Mouse (Mus musculus) thymus, adult 2 months (tissue): ENCODE data around the gene Ccdc38. TPM values are rescaled to one million over a fixed set of nuclear protein-coding genes. Genes with fewer than 3 reads are reported as not detected.
A peak's percentile ranks its signal among the peaks of the same experiment; 100 is the strongest.

Source experiments
- DNase-seq: peaks from one replicate; pipeline ENCODE4 v3.0.0; 2021
- H3K27ac ChIP-seq: fragments of 200-500 bp; 2 replicates; pipeline ENCODE4 v1.5.1; 2012; ENCODE audit warnings: low read length, control low read depth; ENCODE audit not compliant: control insufficient read depth, insufficient read depth
- H3K27me3 ChIP-seq: fragments of 200-500 bp; 2 replicates; pipeline ENCODE4 v1.6.1; 2012; ENCODE audit warnings: mild to moderate bottlenecking, low read length, moderate library complexity, mixed read lengths; ENCODE audit not compliant: control insufficient read depth, insufficient read depth
- H3K36me3 ChIP-seq: fragments of 200-500 bp; 2 replicates; pipeline ENCODE4 v1.6.1; 2012; ENCODE audit warnings: mild to moderate bottlenecking, low read length, moderate library complexity; ENCODE audit not compliant: control insufficient read depth, insufficient read depth
- H3K4me1 ChIP-seq: fragments of 200-500 bp; replicated peaks from 2 replicates; pipeline ENCODE4 v1.6.1; 2012; ENCODE audit warnings: low read length; ENCODE audit not compliant: control insufficient read depth, insufficient read depth
- H3K4me3 ChIP-seq: fragments of 200-500 bp; 2 replicates; pipeline ENCODE4 v1.5.1; 2012; ENCODE audit warnings: mild to moderate bottlenecking, low read length, control low read depth, moderate library complexity; ENCODE audit not compliant: control insufficient read depth, insufficient read depth
- CTCF ChIP-seq: fragments of 200-500 bp; IDR thresholded peaks from 2 replicates; pipeline ENCODE4 v1.5.1; 2012; ENCODE audit warnings: mild to moderate bottlenecking, control low read depth, low read length, moderate library complexity, borderline replicate concordance; ENCODE audit not compliant: control insufficient read depth, poor library complexity, insufficient read depth; ENCODE audit errors: extremely low read depth
- POLR2A ChIP-seq: fragments of 200-500 bp; IDR thresholded peaks from 2 replicates; pipeline ENCODE4 v1.6.1; 2012; ENCODE audit warnings: mild to moderate bottlenecking, low read length, control low read depth, moderate library complexity; ENCODE audit not compliant: control insufficient read depth, poor library complexity, insufficient read depth; ENCODE audit errors: extremely low read depth
- WGBS: fragments of 180-500 bp; shearing (Covaris S2); methylation state at CpG from one replicate; pipeline ENCODE4 v1.1.7; 2018; 5-methylcytosine and 5-hydroxymethylcytosine counted together
- polyA plus RNA-seq: library from polyadenylated mRNA; depleted of rRNA; stranded (reverse); fragments of >200 nt; gene quantifications from 2 replicates; pipeline ENCODE4 v1.2.3, GENCODE M21; 2012

Gene Ccdc38
- polyA plus RNA-seq, 1 experiment, result 0.03 TPM

DNA sequence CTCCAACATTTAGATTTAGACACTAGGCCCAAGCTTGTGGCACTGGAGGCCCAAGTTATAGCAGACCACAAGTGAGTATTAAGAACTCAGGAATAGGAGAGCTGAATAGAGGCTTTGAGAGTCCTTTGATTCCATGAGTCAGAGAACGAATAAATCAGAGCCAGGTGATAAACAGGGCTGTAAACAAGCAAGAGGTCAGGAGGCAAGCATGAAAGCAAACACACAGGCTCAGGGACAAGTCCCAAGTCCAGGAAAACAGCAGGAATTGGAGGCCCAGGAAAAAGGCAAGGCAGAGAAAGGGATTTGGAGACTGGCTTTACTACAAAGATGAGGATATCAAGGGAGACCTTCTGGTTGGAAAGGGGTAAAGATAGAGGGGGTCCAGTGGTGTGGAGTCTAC, 15.1 kb upstream of the Ccdc38 start:
- TF ChIP-seq POLR2A, result no peak
- no peak for TF ChIP-seq CTCF
- H3K27ac ChIP-seq, result no peak overlapping the region
- H3K4me1 ChIP-seq, result no peaks in the 10 kb centered on the region
- no peaks in the 10 kb centered on the region for H3K27me3 ChIP-seq
- no peaks in the 10 kb centered on the region for H3K36me3 ChIP-seq
- DNase-seq, result no peak
- WGBS, result 94% methylated on average over 1 of the region's 1 CpGs
- no peak overlapping the region for H3K4me3 ChIP-seq

- no peaks in the 10 kb centered on the region for H3K27me3 ChIP-seq
- H3K27ac ChIP-seq, result no peak overlapping the region
- no peak for DNase-seq
- no peak overlapping the region for H3K4me3 ChIP-seq
- no peak for TF ChIP-seq CTCF
- TF ChIP-seq POLR2A, result no peak
- H3K36me3 ChIP-seq, result no peaks in the 10 kb centered on the region
- 60% methylated on average over 2 of the region's 2 CpGs for WGBS
- H3K4me1 ChIP-seq, result peaks cover 21% of the 10 kb centered on the region
Observed at GRCm38 (mm10) chr10:93538287-93538686, 2.1 kb upstream of the Ccdc38 start.

DNA sequence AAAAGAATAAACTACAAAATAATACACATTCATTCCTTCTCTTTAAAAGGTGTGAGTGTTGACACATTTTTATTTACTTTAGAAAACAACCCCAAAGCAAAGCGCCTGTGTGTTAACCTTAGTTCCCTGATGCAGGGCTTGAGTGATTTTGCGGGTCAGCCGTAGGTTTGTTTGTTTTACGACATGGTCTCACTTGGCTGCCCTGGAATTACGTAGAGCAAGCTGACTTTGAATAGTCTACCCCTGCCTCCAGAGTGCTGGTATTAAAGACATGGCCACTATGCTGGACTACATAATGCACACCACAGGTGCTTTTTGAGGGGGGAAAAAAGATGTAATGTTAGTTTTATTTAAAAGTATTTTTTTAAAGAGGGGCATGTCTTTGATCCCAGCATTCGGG, 1.6 kb upstream of the Ccdc38 start:
- no peak overlapping the region for H3K27ac ChIP-seq
- no peak overlapping the region for H3K4me3 ChIP-seq
- H3K4me1 ChIP-seq, result peaks cover 21% of the 10 kb centered on the region
- DNase-seq, result no peak
- no peaks in the 10 kb centered on the region for H3K27me3 ChIP-seq
- WGBS, result 99% methylated on average over 6 of the region's 6 CpGs
- H3K36me3 ChIP-seq, result no peaks in the 10 kb centered on the region
- TF ChIP-seq CTCF (no peak), POLR2A (no peak)

DNA sequence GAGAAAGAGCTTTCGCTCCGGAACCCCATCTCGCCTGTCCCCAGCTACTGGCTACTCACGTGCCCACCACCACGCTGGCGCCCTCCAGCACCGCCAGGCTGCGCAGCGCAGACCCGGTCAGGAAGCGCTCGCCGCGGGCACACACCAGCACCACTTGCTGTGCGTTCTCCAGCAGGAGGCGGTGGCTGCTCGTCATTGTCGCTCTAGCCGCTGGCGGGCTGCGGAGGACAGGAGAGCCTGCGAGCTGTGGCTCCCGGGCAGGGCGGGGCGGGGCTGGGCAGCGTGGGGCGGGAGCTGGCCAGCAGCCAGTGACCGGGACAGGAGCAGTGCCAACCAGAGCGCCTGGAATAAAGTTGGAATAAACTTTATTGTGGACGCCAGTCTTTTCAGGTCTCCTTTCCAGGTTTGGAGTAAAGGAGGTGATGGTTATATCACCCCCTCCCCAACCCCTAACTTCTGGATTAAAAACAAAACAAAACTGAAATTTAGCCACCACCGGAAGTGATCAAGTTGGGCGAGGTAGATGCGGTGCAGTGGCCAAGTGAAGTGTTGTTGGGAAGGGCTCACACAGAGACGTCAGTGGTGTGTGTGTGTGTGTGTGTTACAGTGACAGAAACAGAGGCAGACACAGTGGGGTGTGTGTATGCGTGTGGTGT, 529 bp upstream of the Ccdc38 start, which contains the start of gene Amdhd1:
Gene Amdhd1, minus strand, starts transcription at position 259 of the 656 bp plus-strand sequence.
- WGBS, result 2% methylated on average over 35 of the region's 35 CpGs
- Histone ChIP-seq H3K36me3 (no peaks in the 10 kb centered on the region), H3K4me3 (peak within 1 kb of the TSS; percentile 41), H3K4me1 (peaks cover 17% of the 10 kb centered on the region), H3K27me3 (no peaks in the 10 kb centered on the region), H3K27ac (0 out of 2 replicates have a peak within 1 kb of the TSS, but pooled peaks have one; percentile 3)
- DNase-seq, result peak; percentile 88
- TF ChIP-seq POLR2A (no peak), CTCF (peak; percentile 86)

- DNase-seq, result no peak
- Histone ChIP-seq H3K36me3 (no peaks in the 10 kb centered on the region), H3K27me3 (no peaks in the 10 kb centered on the region), H3K4me3 (no peak overlapping the region), H3K4me1 (peaks cover 17% of the 10 kb centered on the region), H3K27ac (no peak overlapping the region)
- TF ChIP-seq CTCF (no peak), POLR2A (no peak)
- WGBS, result 55% methylated on average over 1 of the region's 1 CpGs
Observed at GRCm38 (mm10) chr10:93541585-93541984, 1.2 kb downstream of the Ccdc38 start.

GRCm38 (mm10) chr10:93542356-93542755, 1.9 kb downstream of the Ccdc38 start:
- H3K27me3 ChIP-seq, result no peaks in the 10 kb centered on the region
- peaks cover 17% of the 10 kb centered on the region for H3K4me1 ChIP-seq
- 23% methylated on average over 4 of the region's 4 CpGs for whole genome bisulfite sequencing
- no peak for TF ChIP-seq CTCF
- TF ChIP-seq POLR2A, result no peak
- H3K36me3 ChIP-seq, result no peaks in the 10 kb centered on the region
- peak overlapping the region; percentile 19; the same call in 1 of the 2 replicates for H3K27ac ChIP-seq
- no peak overlapping the region for H3K4me3 ChIP-seq
- DNase-seq, result no peak

DNA sequence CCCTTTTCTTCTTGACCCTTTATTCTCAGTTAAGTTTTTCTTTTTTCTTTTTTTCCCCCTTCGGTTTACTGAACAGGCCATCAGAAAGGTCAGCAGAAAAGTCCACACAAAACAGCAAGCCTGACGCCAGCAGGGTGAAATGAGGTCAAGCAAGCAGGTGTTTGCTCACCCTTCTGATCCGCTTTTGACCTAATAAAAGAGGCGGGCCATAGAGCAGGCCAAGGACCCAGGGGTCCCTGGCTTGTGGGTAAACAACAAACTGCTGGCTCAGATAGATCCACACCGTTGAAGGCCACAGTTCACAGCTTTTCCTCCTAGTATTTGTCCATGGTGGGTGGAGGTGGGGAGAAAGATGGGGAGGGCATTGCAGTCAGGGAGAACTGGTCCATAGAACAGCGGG, 2.7 kb downstream of the Ccdc38 start:
- no peaks in the 10 kb centered on the region for H3K27me3 ChIP-seq
- H3K27ac ChIP-seq, result no peak overlapping the region
- 90% methylated on average over 6 of the region's 6 CpGs for WGBS
- DNase-seq, result no peak
- H3K36me3 ChIP-seq, result no peaks in the 10 kb centered on the region
- TF ChIP-seq CTCF (no peak), POLR2A (no peak)
- H3K4me1 ChIP-seq, result peaks cover 17% of the 10 kb centered on the region
- H3K4me3 ChIP-seq, result no peak overlapping the region
